Mouse (Mus musculus): ENCODE measurements around the gene Plcb1.
"Not testable (repeated sequence)": the region's sequence is repeated elsewhere in the genome, so short reads cannot be mapped to it uniquely, and the experiment has no call there.

Gene Plcb1

GRCm38 (mm10) chr2:134976796-134977330 is 191.0 kb downstream of the Plcb1 start:
- DNase-seq, result no peak

DNA sequence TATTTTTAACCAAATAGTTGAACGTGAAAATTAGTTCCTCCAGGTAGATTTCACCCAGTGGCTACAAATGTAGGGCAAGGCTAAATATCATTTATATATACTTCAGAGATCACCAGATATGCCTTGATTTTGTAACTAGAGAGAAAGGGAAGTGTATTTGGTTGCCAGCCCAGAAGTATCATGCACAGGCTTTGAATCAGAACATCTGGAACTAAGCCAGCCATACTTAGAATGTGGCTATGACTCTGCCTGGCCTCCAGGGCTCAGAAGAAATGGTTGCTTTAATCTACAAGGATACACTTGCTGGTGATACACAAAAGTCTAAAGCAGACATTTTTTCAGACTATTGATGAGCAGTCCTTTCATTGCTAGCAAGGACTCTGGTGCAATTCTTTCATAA is 191.8 kb downstream of the Plcb1 start:
- DNase-seq, result no peak

GRCm38 (mm10) chr2:134981394-134981793 is 195.5 kb downstream of the Plcb1 start:
- peak; percentile 38 for DNase-seq

DNA sequence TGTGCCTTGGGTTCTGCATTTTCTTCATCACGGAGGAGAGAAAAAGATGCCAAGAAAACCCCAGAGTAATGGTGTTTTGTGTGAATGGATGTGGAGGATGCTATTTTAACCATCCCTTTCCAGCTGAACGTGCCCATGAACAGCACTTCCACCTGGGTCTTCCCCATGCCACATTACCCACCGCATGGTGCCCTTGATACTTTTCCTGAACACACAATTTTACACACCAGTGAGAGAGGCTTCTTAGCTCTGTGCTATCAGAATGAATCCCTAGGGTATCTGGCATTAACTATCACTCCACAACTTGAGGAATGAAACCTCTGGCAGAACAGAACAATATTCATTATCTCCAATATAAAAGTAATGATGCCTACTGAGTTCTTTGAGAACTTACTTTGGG is 199.0 kb downstream of the Plcb1 start:
- DNase-seq, result no peak

DNA sequence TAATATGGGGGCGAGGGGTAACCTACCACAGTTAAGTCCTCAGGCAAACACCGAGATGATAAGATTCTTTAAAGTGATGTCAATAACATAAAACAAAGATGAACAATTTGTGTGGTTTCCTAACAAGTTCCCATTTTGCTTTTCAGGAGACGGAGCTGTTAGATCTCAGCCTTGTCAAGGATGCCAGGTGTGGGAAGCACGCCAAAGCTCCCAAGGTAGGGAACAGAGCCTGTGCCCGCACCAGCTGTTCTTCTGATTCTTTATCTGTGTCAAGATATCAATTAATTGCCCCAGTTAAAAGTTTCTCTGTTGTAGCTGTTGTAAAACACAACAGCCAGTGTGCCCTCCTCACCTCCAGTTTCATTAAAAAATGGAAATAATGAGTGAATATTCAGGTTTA is 202.1 kb downstream of the Plcb1 start:
- no peak for DNase-seq

DNA sequence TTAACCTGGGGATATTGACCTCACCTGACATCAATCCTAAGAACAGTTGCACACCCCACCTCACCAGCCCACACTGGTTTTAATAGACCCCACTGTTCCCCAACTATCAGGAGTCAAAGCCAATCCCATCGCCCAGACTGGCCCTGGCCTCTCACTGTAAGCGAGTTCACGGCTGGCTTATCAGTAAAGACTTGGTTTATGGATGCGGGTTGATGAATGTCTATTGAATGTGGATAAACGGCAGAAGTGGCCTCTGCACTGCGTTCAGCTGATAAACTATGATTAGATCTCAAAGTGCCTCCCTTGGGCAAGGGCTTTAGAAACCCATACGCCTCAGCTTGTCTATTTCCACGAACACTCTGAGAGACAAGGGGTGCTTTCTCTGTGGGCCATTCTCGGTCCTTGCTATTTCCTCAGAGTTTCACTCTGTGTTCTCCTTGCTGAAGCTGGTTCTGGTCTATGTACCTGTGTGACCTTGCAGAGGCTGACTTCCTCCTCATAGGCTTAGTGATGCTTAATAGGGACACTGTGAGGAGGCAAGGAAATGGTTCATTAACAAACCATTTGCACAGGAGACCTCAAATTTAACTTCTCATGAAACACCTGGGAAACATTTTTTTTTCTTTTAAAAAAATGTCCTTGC is 203.9 kb downstream of the Plcb1 start:
- DNase-seq, result no peak

DNA sequence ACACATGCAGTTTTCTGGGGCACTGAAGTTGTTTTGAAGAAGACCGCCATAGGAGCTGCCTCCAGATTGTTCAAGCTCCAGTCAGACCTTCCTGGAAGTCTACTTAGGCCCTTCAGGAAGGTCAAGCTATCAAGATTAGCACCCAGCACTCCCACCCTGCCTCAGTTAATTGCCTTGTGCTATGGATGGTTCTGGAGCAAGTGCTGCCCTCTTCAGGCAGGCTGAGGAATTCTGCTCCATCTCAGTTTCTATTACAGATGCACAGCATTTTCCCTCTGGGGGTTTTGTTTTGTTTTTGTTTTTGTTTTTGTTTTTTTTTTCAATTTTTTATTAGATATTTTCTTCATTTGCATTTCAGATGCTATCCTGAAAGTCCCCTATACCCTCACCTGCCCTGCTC is 221.3 kb downstream of the Plcb1 start:
- no peak for DNase-seq

DNA sequence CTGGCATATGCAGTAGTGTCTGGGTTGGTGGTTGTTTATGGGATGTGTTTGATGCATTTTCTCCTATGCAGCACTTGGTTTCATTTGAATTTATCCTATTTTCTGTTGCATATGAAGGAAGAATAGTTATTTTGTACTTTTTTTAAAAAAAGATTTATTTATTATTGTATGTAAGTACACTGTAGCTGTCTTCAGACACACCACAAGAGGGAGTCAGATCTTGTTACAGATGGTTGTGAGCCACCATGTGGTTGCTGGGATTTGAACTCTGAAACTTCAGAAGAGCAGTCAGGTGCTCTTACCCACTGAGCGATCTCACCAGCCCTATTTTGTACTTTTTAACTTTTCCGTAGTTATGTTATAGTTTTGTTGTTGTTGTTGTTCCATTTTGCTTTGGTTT is 222.0 kb downstream of the Plcb1 start:
- not testable (repeated sequence) for DNase-seq

GRCm38 (mm10) chr2:135010371-135010770 is 224.5 kb downstream of the Plcb1 start:
- no peak for DNase-seq

GRCm38 (mm10) chr2:135015501-135015900 is 229.6 kb downstream of the Plcb1 start:
- no peak for DNase-seq

- DNase-seq, result no peak
Measured at GRCm38 (mm10) chr2:135018275-135018674, 232.4 kb downstream of the Plcb1 start.

DNA sequence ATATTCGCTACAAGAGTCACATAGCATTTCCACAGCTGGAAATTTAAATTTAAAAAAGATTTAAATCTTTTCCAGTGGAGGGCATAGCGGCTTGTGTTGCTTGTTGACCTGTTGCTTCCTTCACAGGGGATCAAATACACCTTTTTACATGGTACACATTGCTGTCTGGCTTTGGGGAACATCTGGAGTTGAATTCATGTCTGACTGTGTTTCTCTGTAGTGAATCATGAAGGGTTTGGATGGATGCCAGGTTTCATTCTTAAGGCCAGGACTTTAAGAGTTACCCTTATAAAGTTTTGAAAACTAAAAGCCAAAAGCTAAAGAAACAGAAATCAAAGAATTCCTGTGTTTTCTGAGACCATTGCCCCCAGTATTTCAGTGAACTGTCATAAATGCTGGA is 232.8 kb downstream of the Plcb1 start:
- DNase-seq, result no peak

GRCm38 (mm10) chr2:135019588-135019987 is 233.7 kb downstream of the Plcb1 start:
- DNase-seq, result no peak

DNA sequence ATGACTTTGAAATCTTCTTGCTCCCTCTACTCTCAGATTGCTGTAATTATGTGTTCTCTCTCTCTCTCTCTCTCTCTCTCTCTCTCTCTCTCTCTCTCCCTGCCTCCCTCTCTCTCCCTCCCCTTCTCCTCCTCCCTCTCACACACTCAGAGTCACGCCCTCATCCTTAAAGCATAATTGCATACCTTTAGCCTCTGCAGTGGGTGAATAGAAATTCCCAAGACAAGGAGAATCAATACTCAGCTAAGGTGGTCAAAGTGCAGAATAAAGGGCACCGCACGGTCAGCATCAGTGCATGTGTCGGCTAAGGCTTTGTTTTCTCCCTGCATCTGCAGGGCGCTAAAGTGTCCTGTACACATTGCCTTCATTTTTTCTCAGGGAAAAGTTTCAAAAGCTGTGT is 243.4 kb downstream of the Plcb1 start:
- no peak for DNase-seq

DNA sequence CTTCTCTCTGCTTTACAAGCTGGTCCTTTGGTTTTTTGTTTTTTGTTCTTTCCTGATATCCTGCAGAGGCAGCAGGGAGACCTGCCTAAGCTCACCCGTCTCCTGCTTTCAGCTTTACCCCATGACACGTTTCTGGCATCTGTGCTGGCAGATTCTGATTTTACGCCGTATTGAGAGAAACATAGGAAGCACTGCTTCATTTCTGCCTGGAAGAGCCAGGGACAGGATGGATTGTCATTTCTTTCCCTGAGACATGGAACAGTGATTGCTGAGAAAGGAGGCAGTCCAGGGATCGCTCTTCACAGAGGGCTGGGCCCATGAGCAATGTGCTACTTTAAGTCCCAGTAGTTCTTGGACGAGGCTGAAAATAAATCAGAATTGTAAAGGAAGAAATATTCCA is 243.8 kb downstream of the Plcb1 start:
- no peak for DNase-seq

DNA sequence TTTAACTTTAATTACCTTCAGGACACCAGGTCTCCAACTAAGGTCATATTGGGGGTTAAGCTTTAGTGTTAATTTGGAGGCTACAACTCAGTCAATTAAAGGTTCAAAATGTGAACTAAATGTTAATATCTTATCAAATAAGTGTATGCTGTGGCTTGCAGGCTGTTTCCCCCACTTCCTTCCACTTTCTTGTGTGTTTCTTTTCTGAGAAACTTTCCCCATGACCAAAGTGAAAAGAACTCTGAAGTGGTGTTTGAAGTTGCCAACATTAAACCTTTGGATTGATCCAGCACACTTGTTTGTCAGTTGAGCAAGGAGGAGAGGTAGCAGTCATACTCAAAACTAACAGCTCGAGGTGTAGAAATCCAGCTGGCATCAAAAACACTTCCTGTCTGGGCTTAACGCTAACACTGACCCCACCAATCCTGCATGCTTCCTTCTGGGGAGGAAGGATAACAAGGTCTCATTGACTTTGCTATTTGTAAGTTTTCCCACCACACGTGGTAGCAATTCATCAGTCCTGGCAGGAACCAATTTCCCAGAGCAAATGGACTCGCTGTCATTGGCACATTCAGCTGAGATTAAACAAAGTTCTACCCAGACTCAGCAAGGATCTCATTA is 249.9 kb downstream of the Plcb1 start:
- peak; percentile 11 for DNase-seq

GRCm38 (mm10) chr2:135048791-135049190 is 262.9 kb downstream of the Plcb1 start:
- no peak for DNase-seq

GRCm38 (mm10) chr2:135049283-135049682 is 263.4 kb downstream of the Plcb1 start:
- no peak for DNase-seq

DNA sequence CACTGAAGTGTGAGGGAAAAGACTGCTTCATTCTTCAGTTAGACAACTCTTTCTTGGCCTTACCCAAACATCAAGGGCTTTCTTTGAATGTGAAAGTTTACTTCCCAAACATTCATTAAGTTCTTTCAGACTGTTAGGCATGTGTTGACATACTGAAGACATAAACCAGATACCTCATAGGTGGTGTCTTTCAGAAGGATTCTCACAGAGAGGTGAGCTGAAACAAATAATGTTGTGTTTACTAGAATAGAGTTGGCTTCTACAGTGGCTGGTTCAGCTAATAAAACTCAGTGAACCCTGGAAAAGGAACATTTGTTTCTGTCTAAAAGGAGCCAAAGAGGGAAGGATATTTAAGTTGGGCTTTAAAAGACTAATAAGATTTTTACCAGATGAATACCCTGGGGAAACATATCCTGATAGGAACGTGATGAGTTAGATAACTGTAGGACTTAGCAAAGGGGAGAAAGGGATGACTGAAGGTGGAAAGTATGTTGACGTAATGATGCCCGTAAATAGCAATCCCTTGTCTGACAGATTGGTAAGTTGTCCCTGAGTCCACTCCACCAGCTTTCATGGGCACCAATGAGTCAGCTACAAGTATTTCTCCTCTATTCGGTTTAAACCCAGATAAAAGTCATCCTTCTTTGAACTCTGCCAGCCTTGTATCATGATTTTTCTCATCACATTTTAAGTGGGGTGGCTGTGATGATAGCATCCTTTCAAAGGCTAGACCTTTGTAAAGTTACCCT is 265.8 kb downstream of the Plcb1 start:
- DNase-seq, result no peak

DNA sequence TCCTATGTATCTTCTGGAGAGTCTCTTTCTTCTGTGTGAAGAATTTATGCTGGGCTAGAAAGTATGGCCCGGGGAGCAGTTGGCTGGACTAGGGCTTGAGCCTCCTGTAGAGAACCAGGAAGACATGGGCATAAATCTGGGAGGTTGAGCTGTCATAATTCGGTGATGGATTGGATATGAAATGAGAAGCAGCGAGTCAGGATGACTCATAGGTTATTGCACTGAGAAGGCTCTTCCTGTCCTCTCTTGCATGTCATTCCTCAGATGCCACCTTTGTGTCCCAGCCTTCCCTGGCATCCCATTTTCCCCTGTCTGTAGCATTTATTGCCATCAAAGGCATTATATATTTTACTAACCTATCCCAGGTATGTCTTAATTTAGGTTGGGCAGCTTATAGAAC is 267.5 kb downstream of the Plcb1 start:
- no peak for DNase-seq

GRCm38 (mm10) chr2:135067419-135067818 is 281.6 kb downstream of the Plcb1 start:
- DNase-seq, result no peak

DNA sequence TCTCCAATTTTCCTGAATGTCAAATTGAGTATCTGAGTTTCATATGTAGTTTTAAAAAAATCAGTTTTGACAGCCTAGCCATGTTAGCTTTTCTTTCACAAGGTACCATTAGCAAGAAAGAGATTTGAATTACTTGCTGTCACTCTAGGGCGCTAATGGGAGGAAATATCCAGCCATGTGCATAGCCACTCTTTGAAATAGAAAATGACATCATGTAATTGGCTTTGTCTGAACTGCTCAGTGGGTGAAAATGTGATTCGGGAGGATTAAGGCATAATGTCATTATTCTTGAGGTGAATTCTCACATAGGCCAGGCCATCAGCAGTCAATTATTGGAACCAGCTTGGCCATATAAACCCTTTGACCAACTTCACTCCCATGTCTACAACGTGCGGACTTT is 285.5 kb downstream of the Plcb1 start:
- DNase-seq, result no peak

GRCm38 (mm10) chr2:135072503-135072902 is 286.6 kb downstream of the Plcb1 start:
- DNase-seq, result no peak

GRCm38 (mm10) chr2:135073014-135073413 is 287.1 kb downstream of the Plcb1 start:
- DNase-seq, result no peak

Measured in lung, postnatal 10 days (tissue).